10 mouse cellular contexts compared by ENCODE assay signal in the genomic region with DNA sequence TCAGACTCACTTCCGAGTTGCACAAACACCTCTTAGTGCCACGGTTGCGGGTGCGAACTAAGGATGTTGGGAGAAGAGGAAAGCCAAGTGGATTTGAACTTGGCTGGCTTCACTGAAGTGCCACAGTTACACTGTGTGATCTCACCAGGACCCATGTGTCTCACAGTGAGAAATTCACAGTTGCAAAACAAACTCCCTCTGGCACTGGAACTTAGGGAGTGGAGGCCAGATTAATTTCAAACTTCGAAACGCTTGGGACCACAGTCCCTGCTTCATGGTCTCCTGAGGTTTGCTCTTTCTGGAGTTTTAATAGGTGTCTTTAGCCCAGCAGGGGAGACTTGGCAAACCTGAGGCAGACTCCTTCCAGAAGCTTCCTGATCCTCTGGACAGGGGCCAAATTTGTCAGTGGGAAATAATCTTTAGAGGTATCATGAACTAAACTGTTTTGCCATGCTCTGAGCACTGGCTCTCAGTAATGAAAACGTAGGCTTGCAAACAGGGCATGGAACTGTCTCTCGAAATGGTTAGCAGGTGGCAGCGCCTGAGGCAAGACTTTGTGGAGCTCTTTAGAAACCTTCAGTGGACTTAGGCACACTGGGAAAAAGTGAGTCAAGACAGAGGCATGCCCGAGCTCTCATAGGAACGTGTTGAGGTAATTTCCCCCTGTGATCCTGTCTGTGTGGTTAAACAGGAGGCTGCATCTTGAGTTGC.
A peak's percentile ranks its signal among the peaks of the same experiment; 100 is the strongest.
DNase-seq lines count a peak whose midpoint lies in the region; ATAC-seq and TF ChIP-seq lines count a peak whose summit lies in the region.
"Had no signal": no experiment of that assay in that cellular context is flagged by ENCODE, and none has a peak within 500 bp of the region (broad histone marks: within the 10 kb centered on the region; RNA-seq: fewer than 3 reads in every experiment).

No protein-coding gene starts in this region.

- H3K4me3 ChIP-seq in intestine, postnatal 0 days (ENCODE audit: low read depth, low read length): no peak overlapping the region
- H3K4me3 ChIP-seq in intestine, embryonic 15.5 days (replicated peaks): no peak overlapping the region
- H3K4me3 ChIP-seq in limb, embryonic 14.5 days (replicated peaks; ENCODE audit: low read length): no peak overlapping the region
- H3K4me3 ChIP-seq: forebrain, embryonic 10.5 days had no signal

- TF ChIP-seq POLR2A in limb, embryonic 14.5 days (IDR thresholded peaks at IDR 0.05; ENCODE audit: borderline replicate concordance, extremely low read depth, insufficient read depth, insufficient read length): no peak

- POLR2A ChIA-PET in Patski (lab: Charles Lee): interaction anchor here (0.9 to 1.9 kb wide), 6 partner anchors 37 to 204 kb away, joined by 3 to 12 read pairs (median 5); partner anchors contain the start of gene Gm5148

- 0 out of 2 replicates have a peak, but pooled peaks have one; percentile 8 for TF ChIP-seq CTCF in intestine, postnatal 0 days (IDR thresholded peaks at IDR 0.05; ENCODE audit: low read depth)
- no peak for TF ChIP-seq CTCF in Patski (IDR thresholded peaks at IDR 0.05)

- intact Hi-C loops in gastrocnemius, postnatal 36 days (cut with DNase I): no loop called here

- DNase-seq in Patski (ENCODE audit: low read depth, low spot score): peak; percentile 100
- peak; percentile 26 to 63 for DNase-seq in gastrocnemius, postnatal 36 days
- DNase-seq in limb, embryonic 14.5 days (ENCODE audit: low spot score): peak; percentile 64
- no peak for DNase-seq in spleen, adult 12 weeks (ENCODE audit: low spot score)
- no peak for DNase-seq in embryo, embryonic 9.5 days (ENCODE audit: extremely low spot score)
- DNase-seq in right cerebral cortex, postnatal 14 days: no peak
- DNase-seq: liver had no signal

- H3K9me3 ChIP-seq in intestine, postnatal 0 days (ENCODE audit: control insufficient read depth): no peaks in the 10 kb centered on the region
- H3K9me3 ChIP-seq in intestine, embryonic 15.5 days: no peaks in the 10 kb centered on the region
- H3K9me3 ChIP-seq in limb, embryonic 14.5 days (ENCODE audit: control insufficient read depth, low read length): no peaks in the 10 kb centered on the region
- H3K9me3 ChIP-seq: forebrain, embryonic 10.5 days had no signal

- H3K27ac ChIP-seq in intestine, postnatal 0 days (ENCODE audit: low read depth, low read length): no peak overlapping the region
- H3K27ac ChIP-seq in intestine, embryonic 15.5 days: no peak overlapping the region
- peak overlapping the region; percentile 57 for H3K27ac ChIP-seq in limb, embryonic 14.5 days (replicated peaks; ENCODE audit: low read depth, low read length)
- H3K27ac ChIP-seq: forebrain, embryonic 10.5 days had no signal

- no peaks in the 10 kb centered on the region for H3K27me3 ChIP-seq in intestine, postnatal 0 days (replicated peaks; ENCODE audit: control insufficient read depth, insufficient read depth, low read length)
- H3K27me3 ChIP-seq in intestine, embryonic 15.5 days (replicated peaks): no peaks in the 10 kb centered on the region
- no peaks in the 10 kb centered on the region for H3K27me3 ChIP-seq in Patski
- H3K27me3 ChIP-seq in limb, embryonic 14.5 days (ENCODE audit: control insufficient read depth, insufficient read depth, low read length): no peaks in the 10 kb centered on the region

- CTCF ChIA-PET in Patski (lab: Charles Lee): interaction anchor here (0.8 to 2.3 kb wide), 6 partner anchors 12 to 91 kb away, joined by 3 to 7 read pairs (median 4); no protein-coding TSS in a partner anchor

- 78% methylated on average over 11 of the region's 11 CpGs for whole genome bisulfite sequencing in intestine, postnatal 0 days
- WGBS in intestine, embryonic 15.5 days: 76% methylated on average over 11 of the region's 11 CpGs
- WGBS in limb, embryonic 14.5 days: 46% methylated on average over 11 of the region's 11 CpGs

- no peaks in the 10 kb centered on the region for H3K36me3 ChIP-seq in intestine, postnatal 0 days (ENCODE audit: control insufficient read depth, insufficient read depth)
- H3K36me3 ChIP-seq in intestine, embryonic 15.5 days: no peaks in the 10 kb centered on the region
- no peaks in the 10 kb centered on the region for H3K36me3 ChIP-seq in limb, embryonic 14.5 days (ENCODE audit: control insufficient read depth, insufficient read depth, low read length)
- H3K36me3 ChIP-seq: forebrain, embryonic 10.5 days had no signal

- in situ Hi-C loops in Patski (cut with MboI; ENCODE audit: low pct_unique_long_range_greater_than_20kb): loop anchor here (5.0 to 10.0 kb wide), 2 partner anchors 89 to 373 kb away; no protein-coding TSS in a partner anchor

- no peak overlapping the region for H3K9ac ChIP-seq in intestine, postnatal 0 days (ENCODE audit: low read depth, low read length)
- no peak overlapping the region for H3K9ac ChIP-seq in intestine, embryonic 15.5 days
- H3K9ac ChIP-seq in limb, embryonic 14.5 days (ENCODE audit: low read depth, low read length, severe bottlenecking): no peak overlapping the region

- no peak for ATAC-seq in intestine, postnatal 0 days
- ATAC-seq in intestine, embryonic 15.5 days: no peak
- peak; percentile 98 for ATAC-seq in Patski
- peak; percentile 54 for ATAC-seq in limb, embryonic 14.5 days (ENCODE audit: low FRiP score, low read depth)

- no peak overlapping the region for H3K4me2 ChIP-seq in intestine, postnatal 0 days (replicated peaks; ENCODE audit: low read depth)
- H3K4me2 ChIP-seq in intestine, embryonic 15.5 days (replicated peaks): no peak overlapping the region
- no peak overlapping the region for H3K4me2 ChIP-seq in limb, embryonic 14.5 days (replicated peaks; ENCODE audit: low read depth, low read length, severe bottlenecking)

- H3K4me1 ChIP-seq in intestine, postnatal 0 days (replicated peaks; ENCODE audit: control insufficient read depth, insufficient read depth, low read length): no peaks in the 10 kb centered on the region
- peaks cover 14% of the 10 kb centered on the region; the same call in 1 of the 2 replicates for H3K4me1 ChIP-seq in intestine, embryonic 15.5 days (replicated peaks)
- H3K4me1 ChIP-seq in limb, embryonic 14.5 days (ENCODE audit: control insufficient read depth, insufficient read depth, low read length): peaks cover 19% of the 10 kb centered on the region
- H3K4me1 ChIP-seq: forebrain, embryonic 10.5 days had no signal

Comparison
In these comparisons a context has a peak if more than half of its experiments do, and no peak if none do; other contexts are left out.
1. ATAC-seq: peak in Patski (single experiment) and limb, embryonic 14.5 days (single experiment); none in intestine, postnatal 0 days (single experiment) and intestine, embryonic 15.5 days (single experiment).
2. DNase-seq: peak in Patski (single experiment), gastrocnemius, postnatal 36 days (2 of 2) and limb, embryonic 14.5 days (single experiment); none in spleen, adult 12 weeks (single experiment), embryo, embryonic 9.5 days (single experiment) and right cerebral cortex, postnatal 14 days (single experiment).